Mouse (Mus musculus) activated CD4-positive, CD25-positive, alpha-beta regulatory T cell, adult 9 weeks (primary cell): Measurements from ENCODE around the gene Gm9112. TPM values are rescaled to one million over a fixed set of nuclear protein-coding genes. Genes with fewer than 3 reads are reported as not detected.

Experiments used
- polyA plus RNA-seq: library from polyadenylated mRNA; unstranded; fragments of 100-300 nt; shearing (Covaris generic); gene quantifications from one replicate; pipeline ENCODE4 v1.2.1, GENCODE M21; 2017

Gene Gm9112
- polyA plus RNA-seq: not detected

GRCm38 (mm10) chrX:102707535-102707934 is at the start of gene Gm9112, which contains the start of gene Dmrtc1b:
Gene Gm9112, minus strand, starts transcription at chrX:102707635.
Gene Dmrtc1b, plus strand, starts transcription at chrX:102707865.

DNA sequence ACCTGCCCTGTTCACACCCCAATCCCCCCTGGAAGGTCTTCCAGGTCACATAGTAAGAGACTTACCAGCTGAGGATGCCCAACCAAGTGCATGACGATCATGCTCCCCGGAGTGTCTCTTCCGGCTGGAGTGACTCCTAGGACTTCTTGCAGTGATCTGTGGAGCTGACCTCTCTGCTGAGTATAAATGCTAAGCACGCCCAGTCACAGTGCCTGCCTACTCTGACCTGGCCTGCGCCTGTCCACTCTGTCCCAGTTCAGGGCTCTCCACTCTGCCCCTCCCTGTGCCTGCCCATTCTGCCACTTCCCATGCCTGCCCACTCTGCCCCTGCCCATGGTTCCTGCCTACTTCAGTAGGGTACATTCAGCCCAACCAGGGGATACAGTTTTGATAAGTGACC is 20.6 kb downstream of the Gm9112 start, which contains the start of gene Gm3880:
Gm3880 (minus strand) TSS at position 101 of the 400 bp plus-strand sequence.

Other genes starting within 250 kb of the Gm9112 start
- gene Hdac8, start 202.3 kb downstream of the Gm9112 start, polyA plus RNA-seq: 24.4 TPM
- 0.13 TPM for gene Phka1, start 63.4 kb downstream of the Gm9112 start, polyA plus RNA-seq
- gene Gm3880, start 20.7 kb downstream of the Gm9112 start, polyA plus RNA-seq: not detected
- not detected for gene Dmrtc1b, start 230 bp upstream of the Gm9112 start, polyA plus RNA-seq
- not detected for gene Dmrtc1c1, start 95.3 kb upstream of the Gm9112 start, polyA plus RNA-seq
- gene Dmrtc1c2, start 147.0 kb upstream of the Gm9112 start, polyA plus RNA-seq: not detected
- not detected for gene 1700031F05Rik, start 160.3 kb upstream of the Gm9112 start, polyA plus RNA-seq
- gene Dmrtc1a, start 201.1 kb upstream of the Gm9112 start, polyA plus RNA-seq: not detected
- not detected for gene 1700011M02Rik, start 201.3 kb upstream of the Gm9112 start, polyA plus RNA-seq
- not detected for gene 1700018G05Rik, start 220.7 kb upstream of the Gm9112 start, polyA plus RNA-seq